Mouse (Mus musculus) granulocyte monocyte progenitor cell, adult 5-6 weeks (primary cell): ENCODE results near the gene Mid1. TPM values are rescaled to one million over a fixed set of nuclear protein-coding genes. Genes with fewer than 3 reads are reported as not detected.

Experiments used
- total RNA-seq, 2 experiments: library from RNA; stranded (forward) in 1 of 2; stranded (reverse) in 1 of 2; fragments of 200-712, 200-1000 nt in 1 of 2; fragments of >200 nt in 1 of 2; fragmentation: Nextera tagmentation in 1 of 2; gene quantifications; 2 replicates each; pipeline ENCODE4 v1.2.3; 2014 to 2017

The Mid1 gene
- total RNA-seq, 2 experiments from 2014 or later = 12.2 to 54.0 TPM

Other genes starting within 250 kb of the Mid1 start
- gene 4933400A11Rik, start 94.4 kb downstream of the Mid1 start, total RNA-seq (2014; fragmentation: Nextera tagmentation) = not detected in 2 replicates
- not detected in 2 replicates for gene 4933400A11Rik, start 94.4 kb downstream of the Mid1 start, total RNA-seq (2017)